Mouse (Mus musculus): ENCODE data around the gene Cpsf4l.

GRCm38 (mm10) chr11:113667704-113668103 lies 42.1 kb downstream of the Cpsf4l start:
- TF ChIP-seq GATA1 (IDR thresholded peaks at IDR 0.05; ENCODE audit: low read length) = no peak
- TF ChIP-seq TAL1 (IDR thresholded peaks at IDR 0.05; ENCODE audit: low read length) = no peak

Data from erythroblast, embryonic 14.5 days (primary cell).